Mouse (Mus musculus) spleen, adult 2 months (tissue): ENCODE data around the gene Mknk1.

ENCODE experiments used
- CTCF ChIP-seq: fragments of 200-500 bp; IDR thresholded peaks from 2 replicates; pipeline ENCODE4 v1.5.1; 2011; ENCODE audit warnings: mild to moderate bottlenecking, inconsistent platforms; ENCODE audit not compliant: insufficient read depth, insufficient read length, insufficient replicate concordance; ENCODE audit errors: extremely low read depth
- POLR2A ChIP-seq: fragments of 200-500 bp; IDR thresholded peaks from 2 replicates; pipeline ENCODE4 v1.6.1; 2011; ENCODE audit warnings: low read depth, low read length, inconsistent platforms

DNA sequence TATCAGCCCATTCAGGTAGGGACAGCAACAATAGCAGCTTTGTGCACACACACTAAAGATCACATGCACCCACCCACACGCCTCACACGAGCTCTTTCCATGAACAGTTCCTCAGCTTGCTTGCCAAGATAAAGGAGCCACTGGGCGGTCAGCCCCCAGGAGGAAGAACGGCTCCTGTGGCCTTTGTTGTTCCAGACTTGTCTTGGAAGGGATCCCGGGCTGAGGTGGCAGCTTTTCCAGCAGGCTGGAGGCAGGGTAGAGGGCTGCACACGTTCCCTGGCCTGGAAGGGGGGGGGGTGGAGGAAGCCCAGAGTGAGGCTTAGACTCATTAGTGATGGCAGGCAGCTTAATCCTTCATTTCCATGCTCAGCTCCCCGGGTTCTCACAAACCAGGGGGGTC is 69.6 kb downstream of the Mknk1 start:
- no peak for TF ChIP-seq CTCF
- no peak for TF ChIP-seq POLR2A
